Comparison of ENCODE assay signal across 1 mouse cellular context in the genomic region with DNA sequence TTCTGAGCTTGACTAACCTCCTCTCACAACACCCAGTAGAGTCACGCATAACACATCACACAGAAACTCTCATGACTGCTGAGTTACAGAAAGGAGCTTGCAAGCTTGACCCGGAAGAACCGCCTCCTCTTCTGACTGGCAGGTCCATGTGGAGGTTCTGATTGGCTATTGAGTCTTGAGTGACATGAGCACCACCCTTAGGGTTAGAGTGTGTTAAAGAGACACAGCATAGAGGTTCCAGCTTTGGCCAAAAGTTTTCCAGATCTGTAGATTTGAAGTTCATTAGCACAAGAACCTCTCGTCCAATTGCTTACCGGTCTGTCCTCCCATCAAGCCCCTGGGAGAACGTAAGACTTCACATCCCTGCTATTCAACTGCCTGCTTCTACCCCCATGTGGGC. TPM values are rescaled to one million over a fixed set of nuclear protein-coding genes. Genes with fewer than 3 reads are reported as not detected.
"Had no signal": no experiment of that assay in that cellular context is flagged by ENCODE, and none has a peak within 500 bp of the region (broad histone marks: within the 10 kb centered on the region; RNA-seq: fewer than 3 reads in every experiment).

Gene Zfp966 (minus strand): TSS at position 101 of the 400 bp plus-strand sequence.

RNA-seq across cellular contexts. Expression of gene Zfp966, which starts in this region (rescaled TPM):
- polyA plus RNA-seq: small intestine, adult 2 months had no signal
